Mouse (Mus musculus) adrenal gland, adult 2 months (tissue): ENCODE results near the gene Actl7b. TPM values are rescaled to one million over a fixed set of nuclear protein-coding genes. Genes with fewer than 3 reads are reported as not detected.

Source experiments
- DNase-seq: peaks from one replicate; pipeline ENCODE4 v3.0.0; 2021
- polyA plus RNA-seq: library from polyadenylated mRNA; depleted of rRNA; stranded (reverse); fragments of >200 nt; gene quantifications from 2 replicates; pipeline ENCODE4 v1.2.3, GENCODE M21; 2012; rRNA removed
- total RNA-seq, 2 experiments: library from RNA; stranded (reverse); gene quantifications; 2 replicates each; pipeline ENCODE4 v1.2.3; 2021

Gene Actl7b
- total and polyA plus RNA-seq, 3 experiments = 0.20 TPM; not detected in 2

- DNase-seq = no peak
Measured at GRCm38 (mm10) chr4:56713155-56713554, 28.1 kb downstream of the Actl7b start.

GRCm38 (mm10) chr4:56702234-56702633, 39.0 kb downstream of the Actl7b start:
- no peak for DNase-seq

GRCm38 (mm10) chr4:56698671-56699070, 42.6 kb downstream of the Actl7b start:
- DNase-seq = no peak

- no peak for DNase-seq
Measured at GRCm38 (mm10) chr4:56696401-56696800, 44.8 kb downstream of the Actl7b start.

Other genes with a start within 250 kb of the Actl7b start
- gene Gm26657, start 1.4 kb downstream of the Actl7b start, total RNA-seq = not detected
- not detected in 2 replicates for gene Gm26657, start 1.4 kb downstream of the Actl7b start, polyA plus RNA-seq
- gene Actl7a, start 2.0 kb upstream of the Actl7b start, total RNA-seq = not detected
- gene Actl7a, start 2.0 kb upstream of the Actl7b start, polyA plus RNA-seq = not detected in 2 replicates
- 10 to 100 TPM; 24.6 to 26.8 TPM for gene Elp1, start 60.9 kb upstream of the Actl7b start, total RNA-seq
- gene Elp1, start 60.9 kb upstream of the Actl7b start, polyA plus RNA-seq = 8.4 and 12.5 TPM in 2 replicates
- 10 to 100 TPM; 10.8 to 14.1 TPM for gene Fam206a, start 60.9 kb upstream of the Actl7b start, total RNA-seq
- gene Fam206a, start 60.9 kb upstream of the Actl7b start, polyA plus RNA-seq = 2.2 and 3.6 TPM in 2 replicates
- gene Ctnnal1, start 123.7 kb upstream of the Actl7b start, total RNA-seq = 10 to 100 TPM; 16.7 to 24.6 TPM
- gene Ctnnal1, start 123.7 kb upstream of the Actl7b start, polyA plus RNA-seq = 3.1 and 7.5 TPM in 2 replicates
- 10 to 100 TPM; 42.3 to 53.0 TPM for gene Tmem245, start 206.0 kb upstream of the Actl7b start, total RNA-seq
- gene Tmem245, start 206.0 kb upstream of the Actl7b start, polyA plus RNA-seq = 18.5 TPM in 2 replicates
- gene Frrs1l, start 248.9 kb upstream of the Actl7b start, total RNA-seq = under 1 TPM; 0.55 to 0.63 TPM
- gene Frrs1l, start 248.9 kb upstream of the Actl7b start, polyA plus RNA-seq = 0.04 and 0.10 TPM in 2 replicates